Mouse (Mus musculus) C2C12 (cell line): ENCODE measurements around the gene Ube2ql1.

Source experiments
- CTCF ChIP-seq: IDR thresholded peaks from one replicate; pipeline ENCODE4 v1.5.1; 2011; ENCODE audit not compliant: control insufficient read depth, insufficient read depth, insufficient read length
- MYOD1 ChIP-seq: IDR thresholded peaks from one replicate; pipeline ENCODE4 v1.6.1; 2011; ENCODE audit warnings: low read depth; ENCODE audit not compliant: control insufficient read depth, insufficient read length
- USF1 ChIP-seq: IDR thresholded peaks from one replicate; pipeline ENCODE4 v1.6.1; 2011; ENCODE audit warnings: low read depth, mild to moderate bottlenecking, control low read depth, moderate library complexity

DNA sequence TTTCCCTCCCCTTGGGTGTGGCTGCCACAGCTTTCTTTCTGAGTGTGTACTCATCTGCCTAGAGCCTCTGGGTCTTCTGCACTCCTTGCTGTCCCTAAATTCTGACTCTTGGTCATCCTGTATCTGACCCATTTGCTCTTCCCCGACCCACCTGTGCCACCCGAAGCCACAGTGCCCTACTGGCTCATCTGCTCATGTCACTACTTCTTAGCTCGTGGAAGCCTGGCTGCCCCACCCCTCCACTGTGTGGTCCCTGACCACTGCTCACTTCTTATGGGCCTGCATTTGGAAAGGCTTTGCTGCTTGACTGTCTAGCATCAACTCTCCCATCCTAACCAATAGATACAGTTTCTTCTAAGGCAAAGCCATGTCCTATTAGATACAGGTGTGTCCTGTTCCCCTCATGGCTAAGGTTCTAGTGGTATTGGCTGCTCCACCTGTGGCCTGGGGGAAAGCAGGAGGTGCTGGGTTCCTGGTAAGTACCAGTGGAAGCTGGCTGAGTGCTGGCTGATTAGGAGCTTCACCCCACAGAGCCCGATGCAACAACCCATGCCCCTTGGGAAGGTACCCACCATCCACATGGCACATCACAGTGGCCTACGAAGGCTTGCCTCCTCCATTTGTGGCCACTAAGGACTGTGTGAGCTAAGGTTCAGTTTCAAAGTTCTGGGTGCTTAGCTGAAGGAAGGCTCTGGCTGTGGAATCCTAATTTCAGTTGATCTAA lies 66.3 kb downstream of the Ube2ql1 start:
- TF ChIP-seq CTCF = no peak
- TF ChIP-seq MYOD1 = no peak
- no peak for TF ChIP-seq USF1
